Mouse (Mus musculus): ENCODE measurements around the gene Rtn4rl1.

- no peak for TF ChIP-seq POLR2A (IDR thresholded peaks at IDR 0.05; ENCODE audit: insufficient read depth, low read depth, low read length)
- TF ChIP-seq CTCF (IDR thresholded peaks at IDR 0.05) = no peak
- TF ChIP-seq EP300 (IDR thresholded peaks at IDR 0.05; ENCODE audit: insufficient read depth, low read depth, low read length) = no peak
Observed at GRCm38 (mm10) chr11:75183917-75184570, 9.5 kb upstream of the Rtn4rl1 start.

All from heart, adult 2 months (tissue).